Mouse (Mus musculus): ENCODE measurements around the gene Pi4k2b. TPM values are rescaled to one million over a fixed set of nuclear protein-coding genes. Genes with fewer than 3 reads are reported as not detected.

Pi4k2b gene
- polyA plus RNA-seq (2017; shearing (Covaris generic)), result 7.7 TPM

DNA sequence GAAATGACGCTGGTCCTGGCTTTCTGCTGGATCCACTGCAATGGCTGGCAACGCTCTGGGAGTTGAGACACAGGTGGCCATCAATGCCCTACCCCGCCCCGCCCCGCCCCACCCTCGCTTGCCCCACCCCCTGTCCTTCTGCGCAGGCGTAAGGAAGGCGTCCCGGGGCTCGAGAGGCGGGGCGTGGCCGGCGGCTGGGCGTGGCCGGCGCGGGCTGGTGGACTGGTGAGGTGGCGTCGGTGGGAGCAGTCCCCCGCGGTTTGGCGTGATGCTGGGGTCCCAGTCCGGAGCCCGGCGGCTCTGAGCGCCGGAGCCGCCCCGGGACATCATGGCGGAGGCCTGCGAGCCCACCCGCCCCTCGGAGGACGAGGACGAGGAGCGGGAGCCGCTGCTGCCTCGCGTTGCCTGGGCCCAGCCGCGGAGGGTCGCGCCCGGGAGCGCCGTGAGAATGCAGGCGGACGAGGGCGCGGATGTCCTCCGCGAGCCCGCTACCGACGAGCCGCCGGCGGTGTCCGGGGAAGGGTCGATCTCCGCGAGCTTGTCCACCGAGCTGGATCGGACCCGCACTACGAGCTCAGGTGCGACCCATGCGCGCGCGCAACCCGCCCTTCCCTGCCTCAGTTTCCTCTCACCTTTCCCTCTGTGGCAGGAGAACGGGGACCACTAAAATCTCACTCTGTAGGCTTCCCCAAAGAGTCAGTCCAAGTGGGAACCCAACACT lies at the start of gene Pi4k2b:
Gene Pi4k2b (plus strand): TSS at position 184 of the 721 bp plus-strand sequence.

DNA sequence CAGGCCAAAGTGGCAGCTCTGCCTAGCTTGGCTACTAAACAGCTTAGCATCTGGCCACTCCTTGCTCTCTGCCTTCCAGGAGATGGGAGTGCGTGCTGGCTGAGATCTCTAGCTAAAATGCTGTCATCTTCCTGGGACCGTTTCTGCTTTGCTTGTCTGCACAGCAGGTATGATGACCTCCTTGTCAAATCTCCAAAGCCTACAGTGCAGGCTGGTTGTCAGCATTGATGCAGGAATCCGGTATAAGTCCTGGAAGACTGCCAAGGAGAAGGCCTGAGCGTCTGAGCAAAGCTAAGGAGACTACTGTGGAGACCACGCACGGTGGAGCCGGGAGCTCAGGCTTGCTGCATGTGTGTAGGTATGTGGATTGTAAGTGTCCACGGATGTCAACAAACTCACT lies 33.9 kb downstream of the Pi4k2b start, which contains the start of gene Zcchc4:
Gene Zcchc4 (plus strand): TSS at position 173 of the 400 bp plus-strand sequence.

Other genes starting within 250 kb of the Pi4k2b start
- gene Lgi2, start 175.1 kb upstream of the Pi4k2b start, polyA plus RNA-seq (2017; shearing (Covaris generic)), result not detected
- 9.2 TPM for gene Sepsecs, start 71.9 kb upstream of the Pi4k2b start, polyA plus RNA-seq (2017; shearing (Covaris generic))
- gene Zcchc4, start 33.8 kb downstream of the Pi4k2b start, polyA plus RNA-seq (2017; shearing (Covaris generic)), result 14.8 TPM
- gene Anapc4, start 92.4 kb downstream of the Pi4k2b start, polyA plus RNA-seq (2017; shearing (Covaris generic)), result 36.3 TPM

Measured in effector memory CD4-positive, alpha-beta T cell, adult 5 months (primary cell).